Mouse (Mus musculus) lung, postnatal 36 days (tissue): ENCODE measurements around the gene Atf6.
A peak's percentile ranks its signal among the peaks of the same experiment; 100 is the strongest.

Experiments
- DNase-seq: peaks from one replicate; pipeline ENCODE4 v3.0.0; 2022; ENCODE audit warnings: mixed read lengths

Gene Atf6

DNA sequence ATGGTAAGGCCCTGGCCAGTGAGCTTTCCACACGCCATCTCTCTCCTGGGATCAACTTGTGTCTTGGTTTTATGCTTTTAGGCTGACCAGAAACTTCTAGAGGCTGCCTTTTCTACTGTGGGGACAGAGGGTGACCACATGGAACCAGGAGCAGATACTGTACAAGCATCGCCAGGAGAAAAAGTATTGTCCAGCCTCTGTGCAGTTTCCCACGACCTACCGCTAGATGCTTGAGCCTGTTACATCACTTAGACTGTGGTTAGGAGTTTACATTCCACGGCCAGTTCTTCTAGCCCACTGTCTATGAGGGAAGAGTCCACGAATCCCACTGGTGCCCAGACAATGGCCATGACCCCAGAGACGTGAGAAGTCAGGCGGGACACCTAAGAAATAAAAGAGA lies 166.0 kb downstream of the Atf6 start:
- no peak for DNase-seq

DNA sequence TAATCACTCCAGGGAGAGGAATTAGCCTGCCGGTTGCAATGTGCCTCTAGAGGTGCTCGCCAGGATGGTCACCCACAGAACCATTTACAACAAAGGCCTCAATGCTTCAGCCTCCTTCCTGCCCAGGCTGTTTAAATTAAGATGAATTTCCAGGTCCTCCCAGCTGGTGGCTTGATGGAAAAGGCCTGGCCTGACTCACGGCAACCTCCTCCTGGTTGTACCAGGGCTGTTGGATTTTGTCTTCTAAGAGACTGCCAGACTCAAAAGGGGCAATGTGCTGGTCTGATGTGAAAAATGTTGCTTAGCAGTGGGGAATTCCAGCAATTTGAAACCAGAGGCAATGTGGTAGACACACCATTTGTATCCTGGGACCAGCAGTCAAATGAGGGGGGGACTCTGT lies 166.4 kb downstream of the Atf6 start:
- no peak for DNase-seq

DNA sequence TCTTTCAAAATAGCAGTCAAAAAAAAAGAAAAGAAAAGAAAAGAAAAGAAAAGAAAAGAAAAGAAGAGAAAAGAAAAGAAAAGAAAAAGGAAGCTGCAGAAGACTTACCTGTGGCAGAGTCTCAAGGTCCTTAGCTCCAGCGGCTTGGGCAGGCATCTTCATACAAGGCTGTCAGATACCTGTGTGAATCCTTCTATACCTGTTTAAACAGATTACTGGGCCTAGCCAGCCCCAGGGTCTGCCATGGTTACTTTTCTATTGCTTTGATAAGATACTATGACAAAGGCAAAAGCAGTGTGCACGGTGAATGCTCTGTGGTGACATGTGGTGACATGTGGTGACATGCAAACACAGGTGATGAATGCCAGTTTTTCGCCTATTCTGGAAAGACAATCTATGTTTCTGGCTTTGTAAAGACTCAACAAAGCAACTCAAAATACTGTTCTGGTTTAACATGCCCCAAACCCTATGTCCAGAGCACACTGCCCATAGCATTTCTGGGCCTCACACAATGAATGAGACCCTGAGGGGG lies 167.0 kb downstream of the Atf6 start:
- DNase-seq, result no peak

DNA sequence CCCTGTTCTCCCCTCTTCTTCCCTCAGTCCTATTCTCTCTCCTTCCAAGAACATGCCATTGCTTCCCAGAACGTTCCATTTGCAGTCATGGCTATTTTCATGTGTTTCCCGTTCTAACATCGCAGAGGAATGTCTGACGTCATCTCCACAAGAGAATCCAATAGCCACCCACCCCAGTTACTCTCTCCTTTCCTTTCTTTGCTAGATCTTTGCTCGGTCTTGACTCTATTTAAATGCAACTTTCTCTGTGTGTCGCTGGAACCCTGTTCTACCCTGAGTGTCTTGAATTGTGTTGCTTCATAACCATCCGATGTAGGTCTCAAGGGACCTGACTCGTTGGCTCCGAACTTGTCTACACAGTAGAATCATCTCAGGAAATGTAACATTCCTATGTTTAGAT lies 168.0 kb downstream of the Atf6 start:
- DNase-seq, result no peak

- DNase-seq, result no peak
These were observed 168.8 kb downstream of the Atf6 start for GRCm38 (mm10) chr1:170698771-170699170.

- DNase-seq, result no peak
These were observed 169.7 kb downstream of the Atf6 start for GRCm38 (mm10) chr1:170697771-170698356.

- no peak for DNase-seq
These were observed 170.6 kb downstream of the Atf6 start for GRCm38 (mm10) chr1:170696996-170697395.

GRCm38 (mm10) chr1:170695326-170695725 lies 172.2 kb downstream of the Atf6 start:
- DNase-seq, result no peak

DNA sequence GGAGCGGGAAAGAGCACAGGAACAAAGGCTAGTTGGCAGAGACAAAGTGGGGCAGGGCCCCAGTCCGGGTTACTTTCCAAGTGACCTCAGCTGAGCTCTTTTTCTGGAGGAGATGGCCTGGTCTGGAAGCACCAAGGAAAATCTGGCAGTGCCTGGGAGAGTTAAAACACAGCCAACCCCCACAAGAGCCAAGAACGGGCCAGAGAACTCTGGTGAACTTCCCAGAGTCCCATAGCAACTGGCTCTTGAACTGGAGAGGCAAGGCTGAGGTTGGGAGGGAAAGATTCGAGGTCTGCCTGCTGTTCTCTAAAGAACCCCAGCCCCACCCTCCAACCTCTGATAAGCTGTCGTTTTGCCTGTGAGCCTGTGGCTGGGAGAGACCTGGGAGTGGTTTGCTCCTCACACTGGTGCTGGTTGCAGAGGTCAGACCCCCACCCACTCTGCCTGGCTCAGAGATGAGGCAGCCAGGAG lies 172.7 kb downstream of the Atf6 start:
- DNase-seq, result peak; percentile 40

GRCm38 (mm10) chr1:170691301-170691700 lies 176.3 kb downstream of the Atf6 start:
- no peak for DNase-seq

DNA sequence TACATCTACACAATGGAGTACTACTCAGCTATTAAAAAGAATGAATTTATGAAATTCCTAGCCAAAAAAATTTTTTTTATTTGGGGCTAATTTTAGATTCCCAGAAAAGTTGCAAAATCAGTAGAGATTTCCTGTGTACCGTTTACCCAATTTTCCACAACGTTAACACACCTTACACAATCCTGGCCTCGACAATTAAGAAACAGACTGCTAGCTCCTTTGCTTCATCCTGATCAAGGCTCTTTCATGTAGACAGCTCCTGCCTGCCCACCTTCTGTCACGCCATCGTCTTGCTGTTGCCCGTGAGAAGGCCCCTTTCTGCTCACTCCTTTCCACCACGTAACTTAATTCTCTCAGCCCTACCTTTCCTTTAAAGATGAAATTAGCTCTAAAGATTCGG lies 177.8 kb downstream of the Atf6 start:
- DNase-seq, result no peak

- DNase-seq, result no peak
These were observed 183.7 kb downstream of the Atf6 start for GRCm38 (mm10) chr1:170683863-170684262.

DNA sequence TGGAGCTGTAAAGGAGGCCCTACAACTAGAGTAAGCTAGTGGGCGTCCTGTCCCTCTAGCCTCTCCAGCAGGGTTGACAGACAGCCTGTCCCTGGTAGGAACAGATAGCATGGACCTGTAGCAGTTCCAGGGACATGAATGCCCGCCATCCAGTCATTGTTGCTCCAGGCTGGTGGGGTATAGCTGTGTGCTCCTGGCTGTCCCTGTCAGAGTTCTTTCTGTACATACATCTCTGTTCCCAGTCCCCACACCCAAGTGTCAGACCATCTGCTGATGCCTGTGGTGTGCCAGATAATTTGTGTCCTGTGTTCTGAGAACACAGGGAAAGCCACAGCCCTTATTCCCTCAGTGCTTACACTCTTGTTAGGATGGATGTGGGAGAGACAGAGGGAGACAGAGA lies 187.9 kb downstream of the Atf6 start:
- DNase-seq, result no peak

- no peak for DNase-seq
These were observed 188.7 kb downstream of the Atf6 start for GRCm38 (mm10) chr1:170678861-170679260.

DNA sequence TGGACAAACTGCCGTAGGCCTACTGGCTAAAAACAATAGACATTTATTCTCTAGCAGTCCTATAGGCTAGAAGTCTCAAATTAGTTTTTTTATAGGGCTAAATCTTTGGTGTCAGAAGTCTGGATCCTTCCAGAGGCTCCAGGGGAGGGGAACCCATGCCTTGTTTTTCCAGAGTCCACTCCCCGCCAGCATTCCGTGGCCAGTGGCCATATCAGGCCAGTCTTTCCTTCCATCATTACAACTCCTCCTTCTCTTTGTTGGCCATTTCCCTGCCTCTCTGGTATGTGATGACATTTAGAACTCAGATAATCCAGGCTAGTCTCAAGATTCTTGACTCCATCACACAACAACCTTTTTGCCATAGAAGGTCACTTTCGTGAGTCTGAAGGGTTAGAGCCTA lies 189.9 kb downstream of the Atf6 start:
- DNase-seq, result no peak

GRCm38 (mm10) chr1:170674184-170674775 lies 193.3 kb downstream of the Atf6 start:
- no peak for DNase-seq

DNA sequence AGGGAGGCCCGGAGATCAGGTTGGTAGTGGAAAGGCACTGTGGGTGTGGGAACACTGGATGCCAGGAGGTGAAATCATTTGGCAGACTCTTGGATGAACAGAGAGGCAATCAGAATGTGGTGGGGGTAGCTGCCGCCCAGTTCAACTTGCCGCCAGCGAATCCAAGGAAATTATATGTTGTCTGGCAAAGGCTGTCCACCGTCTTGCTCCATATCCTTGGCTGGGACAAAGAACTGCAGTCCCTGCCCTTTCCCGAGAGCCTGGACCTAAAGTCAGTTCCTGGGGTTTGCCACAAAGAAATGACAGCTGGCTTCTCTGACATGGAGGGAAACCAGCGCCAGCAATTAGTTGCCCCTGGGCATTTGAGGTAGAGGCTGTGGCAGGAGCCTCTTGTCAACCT lies 202.4 kb downstream of the Atf6 start:
- no peak for DNase-seq

- DNase-seq, result no peak
These were observed 202.9 kb downstream of the Atf6 start for GRCm38 (mm10) chr1:170664620-170665185.

- DNase-seq, result no peak
These were observed 208.3 kb downstream of the Atf6 start for GRCm38 (mm10) chr1:170659260-170659659.

DNA sequence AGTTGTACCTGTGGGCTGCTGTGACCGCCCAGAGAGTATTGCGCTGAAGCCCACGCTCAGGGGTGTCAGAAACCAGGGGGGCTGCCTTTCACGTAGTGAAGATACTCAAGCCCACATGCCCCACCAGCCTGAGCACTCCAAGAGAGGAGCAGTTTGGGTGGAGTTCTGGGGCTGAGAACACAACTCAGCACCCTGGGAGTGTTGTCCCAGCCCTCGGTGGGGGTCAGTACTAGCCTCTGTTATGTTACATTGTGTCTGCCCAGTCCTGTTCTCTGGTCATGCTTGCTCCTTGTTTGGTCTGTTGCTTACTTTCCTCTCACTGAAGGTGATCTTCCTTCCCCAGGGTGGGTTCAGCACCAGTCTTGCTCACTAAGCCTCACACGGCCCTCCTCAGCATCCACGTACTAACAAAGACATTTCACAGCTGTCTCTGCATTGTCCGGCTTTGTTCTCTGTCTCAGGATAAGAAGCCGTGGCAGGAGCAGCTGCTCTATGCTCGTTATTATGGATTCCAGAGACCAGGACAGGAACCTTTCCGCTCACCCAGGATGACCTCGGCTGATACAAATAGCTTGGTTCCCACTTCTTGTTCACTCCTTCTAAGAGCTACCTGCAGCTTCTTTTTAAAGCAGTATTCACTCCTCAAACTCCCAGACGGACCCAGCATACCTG lies 209.8 kb downstream of the Atf6 start:
- DNase-seq, result no peak

DNA sequence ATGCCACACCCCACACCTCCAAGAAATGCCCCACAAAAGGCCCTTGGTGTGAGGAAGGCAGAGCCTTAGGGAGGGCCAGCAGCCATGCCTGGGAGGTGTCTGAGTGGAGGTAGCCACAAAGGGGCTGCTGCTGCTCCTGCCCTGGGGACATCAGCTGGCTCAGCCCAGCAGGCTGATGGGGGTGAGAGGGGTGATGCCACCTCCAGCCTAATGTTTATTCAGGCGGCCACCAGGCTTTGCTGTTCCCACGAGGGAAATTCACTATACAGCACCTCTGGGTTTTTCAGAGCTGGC lies 210.4 kb downstream of the Atf6 start:
- DNase-seq, result no peak

- DNase-seq, result no peak
These were observed 210.9 kb downstream of the Atf6 start for GRCm38 (mm10) chr1:170656518-170657227.

DNA sequence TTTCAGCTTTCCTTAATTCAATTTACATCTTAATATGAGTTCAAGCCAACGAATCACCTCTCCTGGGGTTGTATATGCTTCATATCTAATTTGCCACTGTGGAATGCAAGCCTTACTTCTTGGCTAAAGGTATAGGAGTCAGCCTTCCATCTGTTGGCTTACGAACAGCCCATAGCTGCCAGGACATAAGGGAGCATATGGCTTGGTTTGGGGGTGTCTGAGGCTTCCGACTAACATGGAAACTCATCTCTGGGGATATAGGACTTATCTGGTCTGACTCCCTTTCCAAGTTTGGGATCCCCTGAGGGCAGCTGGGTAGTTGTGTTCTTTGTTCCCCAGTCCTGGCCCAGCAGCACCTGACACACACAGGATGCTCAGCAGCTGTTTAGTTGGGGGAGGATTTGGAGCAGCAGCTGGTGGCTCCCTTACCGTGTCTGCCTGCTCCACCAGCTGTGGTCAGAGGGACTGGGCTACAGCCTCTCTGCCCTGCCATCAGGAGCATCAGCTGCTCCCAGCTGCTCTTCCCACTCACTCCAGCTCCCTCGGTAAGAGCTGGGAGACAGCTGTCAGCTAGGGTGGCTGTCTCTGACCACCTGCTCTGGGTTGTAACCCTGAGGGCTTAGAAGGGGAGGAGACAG lies 212.2 kb downstream of the Atf6 start:
- no peak for DNase-seq
